Mouse (Mus musculus) mouse embryonic stem cell (cell line): Measurements from ENCODE around the gene Nhej1.

Source experiments
- in situ Hi-C, 2 experiments: fragments of 300-500 bp; cut with MboI; formaldehyde crosslinking; loops; 1 replicate in 1 of 2; 3 replicates in 1 of 2; pipeline ENCODE4 v1.14.3; 2019 to 2020; ENCODE audit warnings: low sequenced_read_pairs in 2 of 2, low pct_unique_long_range_greater_than_20kb in 1 of 2, mixed read lengths in 1 of 2; ENCODE audit not compliant: unreplicated experiment in 1 of 2

Gene Nhej1

DNA sequence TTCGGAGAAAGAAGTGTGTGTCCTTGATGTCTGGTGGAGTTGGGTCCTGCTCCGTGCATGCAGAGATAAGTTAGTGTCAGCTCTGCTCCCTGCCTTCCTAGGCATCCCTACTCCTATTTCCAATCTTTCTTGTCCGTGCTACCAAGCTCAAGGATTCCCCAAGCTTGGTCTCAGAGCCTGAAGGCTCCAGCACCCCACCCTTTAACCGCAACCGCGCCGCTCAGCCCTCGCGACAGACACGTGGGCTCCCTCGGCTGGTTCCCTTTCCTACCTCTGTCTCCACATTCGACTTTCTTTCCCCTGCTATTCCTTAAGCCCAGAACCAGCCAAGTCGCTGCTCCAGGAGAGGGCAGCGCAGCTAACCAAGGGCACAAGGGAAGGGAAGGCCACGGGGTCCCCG, 174.9 kb downstream of the Nhej1 start:
- in situ Hi-C loops, result loop anchor here in 1 of 2 experiments (5.0 kb wide), 1 partner anchor 67 kb away; no protein-coding TSS in a partner anchor

DNA sequence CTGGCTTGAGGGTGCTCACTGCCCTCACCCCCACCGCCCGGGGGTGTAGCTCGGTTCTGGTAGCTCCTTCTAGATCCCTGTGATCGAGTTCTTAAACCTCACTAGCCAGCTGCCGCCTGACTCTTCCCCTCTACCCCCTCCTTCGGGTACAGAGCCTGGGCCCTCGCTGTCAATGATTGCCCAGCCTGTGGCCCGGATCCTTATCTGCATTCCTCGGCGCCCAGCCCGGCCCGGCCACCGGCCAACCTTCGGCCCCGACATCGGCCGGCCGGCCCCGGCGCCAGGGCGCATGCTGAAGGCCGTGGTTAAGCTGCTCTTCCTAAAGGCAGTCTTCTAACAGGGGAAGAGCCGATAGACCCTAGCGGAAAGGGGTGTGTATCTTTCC, 175.3 kb downstream of the Nhej1 start:
- in situ Hi-C loops, result loop anchor here (5.0 to 25.0 kb wide), 4 partner anchors 48 to 338 kb away; partner anchors contain the start of genes Cryba2 (in 1 of the 2) and Resp18 (in 1 of the 2)

DNA sequence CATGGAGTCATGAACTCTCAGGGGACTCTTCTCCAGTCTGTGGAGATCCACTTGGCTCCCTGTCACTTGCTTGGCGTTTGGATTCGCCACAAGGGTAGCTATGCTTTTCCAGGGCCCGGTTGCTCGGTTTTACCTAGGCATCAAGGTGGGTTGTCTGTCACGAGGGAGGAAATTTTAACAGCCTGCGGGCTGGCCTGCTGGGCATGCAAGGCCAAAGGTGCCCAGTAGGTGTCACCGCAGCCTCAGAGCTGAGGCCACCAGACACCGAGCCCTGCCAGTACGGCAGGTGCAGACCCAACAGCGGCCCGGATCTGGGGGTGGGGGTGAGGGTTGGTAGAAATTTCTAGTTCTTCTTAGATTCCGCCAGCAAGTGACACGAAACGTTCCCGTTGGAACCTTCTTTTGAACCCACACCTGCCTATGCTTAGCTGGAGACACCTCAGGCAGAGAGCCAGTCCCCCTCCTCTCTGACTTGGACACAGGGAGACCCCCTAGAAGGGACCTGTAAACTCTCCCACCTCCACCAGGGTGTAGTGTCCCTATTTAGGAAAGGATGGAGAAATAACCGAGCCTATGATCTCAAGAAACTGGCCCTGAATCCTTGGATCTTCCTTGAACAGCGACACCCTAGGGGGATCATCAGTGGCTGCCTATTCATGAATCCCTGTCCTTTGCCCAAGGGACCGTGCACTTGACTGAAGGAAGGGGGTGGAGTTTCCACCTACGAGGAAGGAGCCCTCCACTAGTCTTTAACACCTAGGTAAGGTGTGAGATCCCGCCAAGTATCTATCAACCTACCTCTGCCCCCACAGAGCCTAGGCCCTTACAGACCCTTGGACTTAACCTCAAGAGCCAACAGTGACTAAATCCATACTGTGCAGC, 176.0 kb downstream of the Nhej1 start:
- in situ Hi-C loops, result loop anchor here (5.0 to 25.0 kb wide), 3 partner anchors 48 to 338 kb away; partner anchors contain the start of genes Cryba2 (in 1 of the 2) and Resp18 (in 1 of the 2)

DNA sequence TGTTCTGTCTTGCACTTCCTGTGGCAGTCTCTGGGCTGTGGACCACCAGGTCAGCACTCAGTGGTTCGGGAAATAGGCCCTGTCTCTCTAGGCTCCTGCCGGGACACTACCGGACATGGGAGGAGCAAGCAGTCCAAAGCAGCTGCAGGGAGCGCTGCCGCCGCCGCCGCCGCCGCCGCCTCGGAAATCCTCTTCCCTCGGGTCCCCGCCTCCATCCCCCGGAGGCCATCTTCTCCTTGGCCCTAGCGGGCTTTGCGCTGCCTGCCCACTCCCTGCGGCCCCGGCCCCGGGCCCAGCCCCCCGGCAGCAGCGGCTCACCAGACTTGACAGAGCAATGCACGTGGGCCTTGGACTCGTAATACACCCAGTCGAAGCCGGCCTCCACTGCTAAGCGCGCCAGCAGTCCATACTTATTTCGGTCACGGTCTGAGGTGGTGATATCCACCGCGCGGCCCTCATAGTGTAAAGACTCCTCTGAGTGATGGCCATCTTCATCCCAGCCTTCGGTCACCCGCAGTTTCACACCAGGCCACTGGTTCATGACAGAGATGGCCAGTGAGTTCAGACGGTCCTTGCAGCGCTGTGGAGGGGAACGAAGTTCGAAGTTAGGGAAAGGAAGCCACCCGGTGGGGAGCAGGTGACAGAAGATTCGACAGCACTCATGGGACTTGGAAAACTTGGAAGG, 176.9 kb downstream of the Nhej1 start:
- in situ Hi-C loops, result loop anchor here (5.0 to 25.0 kb wide), 3 partner anchors 49 to 339 kb away; partner anchors contain the start of genes Cryba2 (in 1 of the 2) and Resp18 (in 1 of the 2)

DNA sequence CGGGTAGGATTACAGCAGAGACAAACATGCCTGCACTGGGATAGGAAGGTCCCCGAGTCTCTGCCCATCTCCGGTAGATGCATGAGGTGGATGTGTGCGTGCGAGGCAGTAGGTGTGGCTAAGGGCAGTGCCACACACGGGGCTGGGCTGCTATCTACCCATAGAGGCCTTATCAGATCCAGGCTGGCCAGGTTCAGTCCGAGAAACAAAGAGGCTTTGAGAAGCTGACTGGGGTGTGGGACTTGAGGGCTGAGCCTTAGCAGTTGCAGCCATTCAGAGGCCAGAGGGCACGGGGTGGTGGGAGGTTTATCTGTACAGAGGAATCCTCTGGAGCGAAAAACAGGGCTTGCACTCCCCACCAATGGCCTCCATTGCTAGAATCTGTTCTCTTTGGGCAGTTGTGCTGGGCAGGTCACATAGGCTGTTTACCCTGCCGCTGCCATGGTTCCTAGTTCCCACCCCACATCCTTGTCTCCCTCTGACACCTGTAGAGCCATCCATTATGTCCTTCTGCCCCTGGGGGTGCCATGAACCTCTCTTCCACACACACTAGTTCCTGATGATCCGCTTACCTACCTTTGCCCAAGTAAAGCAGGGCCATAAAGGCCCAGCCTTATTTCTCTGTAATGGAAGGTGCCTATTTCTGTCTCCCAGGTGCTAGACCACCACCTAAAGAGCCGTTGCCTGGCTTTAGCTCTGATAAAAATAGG, 183.2 kb downstream of the Nhej1 start:
- in situ Hi-C loops, result loop anchor here in 1 of 2 experiments (25.0 kb wide), 1 partner anchor 345 kb away; the partner anchor contains the start of gene Resp18

DNA sequence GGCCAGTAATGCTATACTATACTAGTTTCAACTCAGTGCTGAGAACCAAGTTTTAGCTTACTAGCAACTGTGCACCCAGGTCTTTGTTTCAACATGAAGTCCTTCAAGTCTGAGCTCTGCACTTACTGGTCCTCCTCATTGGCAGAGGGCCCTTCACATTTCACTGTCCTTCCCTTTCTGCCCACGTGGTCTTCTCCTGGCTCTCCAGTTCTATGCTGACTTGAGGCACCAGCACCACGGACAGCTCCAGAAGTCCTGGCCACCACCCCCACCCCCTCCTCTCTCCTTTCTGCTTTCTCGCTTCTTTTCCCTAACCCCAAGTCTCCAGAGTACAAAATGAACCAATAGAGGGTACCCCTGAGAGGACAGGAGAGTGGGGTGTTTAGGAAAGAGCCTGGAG, 185.2 kb downstream of the Nhej1 start:
- in situ Hi-C loops, result loop anchor here in 1 of 2 experiments (25.0 kb wide), 1 partner anchor 348 kb away; the partner anchor contains the start of gene Resp18

DNA sequence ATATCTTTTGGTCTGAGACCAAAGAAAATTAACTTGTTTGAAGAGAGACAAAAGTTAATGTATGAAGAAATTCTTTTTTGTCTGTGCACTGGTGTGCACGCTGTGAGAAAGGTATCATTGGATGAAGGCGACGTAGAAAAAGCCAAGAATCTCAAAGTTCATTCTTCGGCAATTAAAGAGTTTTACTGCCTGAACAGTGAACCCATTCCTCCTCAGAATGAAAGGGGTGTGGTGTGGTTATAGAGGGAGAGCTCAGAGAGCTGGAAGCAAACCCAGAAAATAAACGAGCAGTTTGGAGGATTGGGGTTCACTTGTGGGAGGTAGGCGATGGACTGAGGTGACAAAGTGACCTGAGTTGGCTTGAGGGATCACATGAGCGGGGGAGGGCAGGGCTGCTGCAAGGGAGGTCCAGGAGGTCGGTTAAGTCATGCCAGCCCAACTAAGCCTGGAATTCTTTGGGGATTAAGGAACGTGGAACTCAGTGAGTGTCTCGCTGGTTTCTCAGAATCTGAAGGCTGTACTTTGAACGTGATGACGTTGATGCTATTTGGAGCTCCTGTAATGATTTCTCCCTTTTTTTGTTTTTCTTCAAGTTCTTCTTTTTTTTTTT, 188.7 kb downstream of the Nhej1 start:
- in situ Hi-C loops, result loop anchor here in 1 of 2 experiments (25.0 kb wide), 1 partner anchor 351 kb away; the partner anchor contains the start of gene Resp18

DNA sequence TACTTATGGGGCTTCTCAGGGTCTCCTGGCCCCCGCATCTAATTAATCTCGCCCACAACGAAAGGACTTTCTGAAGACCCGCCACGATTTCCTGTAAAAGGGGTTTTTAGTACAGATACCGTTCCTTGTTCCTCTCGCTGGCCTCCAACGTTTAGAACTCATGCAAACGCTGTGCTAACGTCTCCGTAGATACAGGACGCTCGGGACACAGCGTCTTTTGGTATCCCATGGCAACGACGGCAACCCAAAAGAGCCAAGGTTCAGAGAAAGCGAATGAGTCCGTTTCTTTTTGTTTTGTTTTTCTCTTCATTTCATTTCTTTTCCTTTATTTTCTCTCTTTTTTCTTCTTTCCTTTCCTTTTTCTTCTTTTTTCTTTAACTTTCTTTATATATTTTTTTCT, 189.6 kb downstream of the Nhej1 start, which contains the start of gene Cfap65:
Cfap65 (minus strand) TSS at position 198 of the 400 bp plus-strand sequence.
- in situ Hi-C loops, result loop anchor here in 1 of 2 experiments (25.0 kb wide), 1 partner anchor 352 kb away; the partner anchor contains the start of gene Resp18

DNA sequence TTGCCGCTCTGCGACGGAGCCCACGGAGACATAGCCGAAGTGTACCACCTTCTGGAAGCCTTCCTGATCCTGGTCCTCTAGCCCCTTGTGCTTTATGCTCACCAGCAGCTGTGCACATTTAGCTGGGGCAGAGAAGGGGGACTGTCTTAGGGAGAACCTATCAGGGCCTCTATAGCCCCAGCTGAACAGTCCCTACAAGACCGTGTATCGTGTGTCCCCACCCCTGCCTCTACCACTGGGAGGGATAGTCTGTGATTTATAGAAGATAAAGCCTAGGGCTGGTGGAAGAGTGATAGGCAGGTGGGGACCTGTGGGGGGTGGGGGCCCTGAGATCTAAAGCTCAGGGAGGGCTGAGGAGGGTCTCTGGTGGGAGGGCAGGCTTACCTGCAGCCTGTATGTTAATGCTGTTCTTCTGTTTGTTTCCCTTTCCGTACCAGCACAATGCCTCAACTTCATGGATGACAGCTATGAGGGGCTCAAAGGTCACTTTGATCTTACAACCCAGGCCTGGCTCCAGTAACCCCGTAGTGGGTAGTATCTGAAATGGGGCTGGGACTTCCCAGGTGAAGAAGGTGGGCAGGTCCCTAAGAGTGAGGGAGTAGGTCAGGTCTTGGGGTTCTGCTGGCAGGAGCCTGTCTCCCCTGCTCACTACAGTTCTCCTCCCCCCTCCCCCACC, 197.2 kb downstream of the Nhej1 start:
- in situ Hi-C loops, result loop anchor here in 1 of 2 experiments (25.0 kb wide), 1 partner anchor 360 kb away; the partner anchor contains the start of gene Resp18

DNA sequence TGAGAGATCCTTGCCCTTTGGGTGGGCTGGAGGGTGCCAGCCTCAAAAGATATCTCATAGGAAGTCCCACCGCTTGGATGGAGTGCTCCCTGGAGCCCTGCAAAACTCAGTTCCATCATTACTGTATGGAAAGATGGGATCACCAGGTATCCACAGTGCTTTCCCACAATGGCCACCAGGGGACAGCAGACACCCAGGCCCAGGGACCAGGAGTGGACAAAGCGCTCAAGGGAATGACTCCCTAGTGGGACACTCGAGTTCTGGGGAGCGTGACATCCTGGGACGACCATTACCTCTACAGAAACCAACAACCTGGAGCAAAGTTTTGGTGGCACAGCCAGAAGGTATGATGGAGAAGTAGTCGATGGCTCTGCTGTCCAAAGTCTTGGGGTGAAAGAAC, 198.3 kb downstream of the Nhej1 start:
- in situ Hi-C loops, result loop anchor here in 1 of 2 experiments (25.0 kb wide), 1 partner anchor 361 kb away; the partner anchor contains the start of gene Resp18

DNA sequence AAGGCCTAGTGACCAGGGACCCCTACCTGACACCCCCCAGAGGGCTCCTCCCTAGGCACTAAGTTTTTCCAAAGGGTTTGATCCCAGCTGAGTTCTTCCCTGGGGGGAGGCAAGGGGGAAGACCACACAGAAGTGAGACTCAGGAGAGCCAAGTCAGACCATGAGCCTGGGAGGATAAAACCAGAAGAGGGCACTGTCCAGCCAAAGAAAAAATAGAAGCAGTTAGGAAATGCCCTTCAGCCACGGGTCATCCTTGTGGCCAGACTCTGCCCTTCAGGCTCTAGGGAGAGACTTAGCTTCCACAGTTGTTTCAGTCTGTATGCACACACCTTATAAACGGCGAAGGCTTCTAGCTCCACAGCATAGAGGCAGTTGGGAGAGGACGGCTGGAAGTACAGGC, 200.5 kb downstream of the Nhej1 start:
- in situ Hi-C loops, result no loop called here
